Mouse (Mus musculus) cerebellum, adult 11-12 months (tissue): ENCODE measurements around the gene Sdk2.

Source experiments
- DNase-seq: peaks from one replicate; pipeline ENCODE4 v3.0.0; 2022

The Sdk2 gene

DNA sequence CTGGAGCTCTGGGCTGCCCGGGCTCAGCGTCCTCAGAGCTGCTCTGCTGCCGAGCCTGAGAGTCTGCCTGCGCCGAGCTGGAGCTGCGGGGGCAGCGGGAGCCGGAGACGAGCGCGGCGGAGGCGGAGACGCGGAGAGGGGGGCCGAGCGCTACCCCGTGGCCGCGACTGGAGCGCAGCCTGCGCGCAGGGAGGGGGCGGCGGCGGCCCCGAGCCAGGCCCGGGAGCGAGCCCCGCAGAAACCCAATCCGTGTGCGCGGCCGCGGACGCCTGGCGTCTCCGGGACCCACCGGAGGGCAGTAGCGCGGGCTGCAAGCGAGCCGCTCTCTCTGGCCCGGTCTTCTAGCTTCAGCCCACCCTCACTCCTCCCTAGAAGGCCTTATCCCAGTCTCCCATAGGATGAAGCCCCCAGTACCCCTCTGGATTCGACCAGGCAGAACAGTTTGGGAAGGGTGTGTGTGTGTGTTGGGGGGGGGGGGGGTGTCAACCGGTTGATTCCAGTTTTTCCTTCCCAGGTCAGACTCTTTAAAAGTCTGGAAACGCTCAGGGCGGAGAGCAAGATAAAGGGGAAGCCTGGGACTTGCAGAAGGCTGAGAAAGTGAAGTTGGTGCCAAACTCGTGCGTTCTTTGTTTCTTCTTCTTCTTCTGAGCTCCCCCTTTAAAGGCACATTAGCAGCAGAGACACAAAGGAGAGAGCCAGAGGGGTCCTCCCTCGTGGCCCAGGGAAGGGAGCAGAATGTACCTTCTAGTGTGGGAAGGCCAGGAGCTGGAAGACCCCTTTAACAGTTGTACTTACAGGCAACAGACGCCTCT lies at the start of gene Sdk2:
TSS of gene Sdk2 (minus strand) at position 96 of the 812 bp plus-strand sequence.
- DNase-seq: peak; percentile 23

DNA sequence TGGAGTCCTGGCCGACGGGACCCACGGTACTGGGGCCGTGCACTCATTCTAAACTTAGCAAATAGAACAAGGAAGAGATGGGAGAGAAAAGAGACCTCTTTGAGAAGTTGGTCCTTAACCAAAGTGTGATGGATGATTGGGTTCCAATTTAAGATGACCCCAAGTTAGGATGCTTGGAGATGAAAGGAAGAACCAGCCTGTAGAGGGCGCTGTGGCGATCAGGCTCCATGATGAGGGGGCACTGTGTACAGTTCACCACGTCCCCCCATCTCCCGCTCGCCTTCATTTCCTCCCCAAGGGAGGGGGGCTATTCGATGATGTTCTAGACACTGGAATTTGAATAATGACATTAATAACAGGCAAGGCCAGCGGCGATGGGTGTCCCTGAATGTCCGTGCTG lies 48.2 kb upstream of the Sdk2 start:
- DNase-seq: no peak

DNA sequence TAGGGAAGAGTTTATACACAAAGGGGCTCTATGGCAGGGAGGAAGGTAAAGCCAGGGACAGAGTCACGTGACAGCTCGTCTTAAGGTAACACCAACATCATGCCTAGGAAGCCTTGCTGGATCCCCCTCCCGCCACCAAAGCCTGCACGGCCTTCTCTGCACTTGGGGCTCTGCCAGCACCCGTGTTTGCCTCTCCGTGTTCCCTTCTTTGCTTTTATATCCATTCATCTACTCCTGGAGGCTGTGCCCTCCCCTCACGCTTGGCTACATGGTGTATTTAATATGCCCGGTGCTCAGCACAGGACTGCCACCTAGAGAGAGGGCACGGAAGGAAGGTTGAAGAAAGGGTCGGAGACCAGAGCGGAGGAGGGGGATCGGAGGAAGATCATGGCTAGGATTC lies 47.8 kb upstream of the Sdk2 start:
- DNase-seq: no peak

DNA sequence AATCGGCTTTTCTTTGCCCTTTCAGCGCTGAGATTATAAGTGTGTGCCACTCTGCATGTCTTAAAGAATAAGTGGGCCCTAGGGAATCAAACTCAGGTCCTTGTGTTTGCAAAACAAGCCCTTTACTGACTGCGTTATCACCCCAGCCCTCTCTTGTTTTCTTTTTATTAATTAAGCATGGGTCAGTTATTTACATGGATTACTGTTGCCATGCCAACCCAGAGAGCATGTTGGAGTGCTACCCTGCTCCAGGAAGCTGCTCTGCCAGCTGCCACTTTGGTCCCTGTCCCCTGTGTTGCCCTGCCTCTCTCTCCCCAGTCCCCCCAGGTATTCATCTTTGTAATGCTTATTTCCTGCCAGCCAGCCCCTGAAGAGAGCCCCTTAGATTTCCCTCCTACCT lies 44.0 kb upstream of the Sdk2 start:
- no peak for DNase-seq

DNA sequence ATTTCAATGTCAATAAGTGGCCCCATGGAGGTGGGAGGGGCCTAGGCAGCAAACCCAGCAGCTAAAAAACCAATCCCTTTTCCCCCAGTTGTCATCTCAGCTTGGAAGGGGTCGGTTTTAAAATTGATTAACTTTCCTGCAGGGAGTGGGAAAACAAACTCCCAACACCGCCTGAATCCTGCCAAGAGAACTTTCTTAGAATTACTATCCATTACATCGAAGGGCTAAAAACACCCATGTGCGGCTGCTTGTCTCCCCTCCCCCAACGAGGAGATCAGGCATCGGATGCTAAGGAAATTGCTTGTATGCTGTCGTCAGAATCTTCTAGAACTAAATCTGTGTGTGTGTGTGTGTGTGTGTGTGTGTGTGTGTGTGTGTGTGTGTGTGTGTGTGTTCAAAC lies 26.8 kb upstream of the Sdk2 start:
- no peak for DNase-seq

DNA sequence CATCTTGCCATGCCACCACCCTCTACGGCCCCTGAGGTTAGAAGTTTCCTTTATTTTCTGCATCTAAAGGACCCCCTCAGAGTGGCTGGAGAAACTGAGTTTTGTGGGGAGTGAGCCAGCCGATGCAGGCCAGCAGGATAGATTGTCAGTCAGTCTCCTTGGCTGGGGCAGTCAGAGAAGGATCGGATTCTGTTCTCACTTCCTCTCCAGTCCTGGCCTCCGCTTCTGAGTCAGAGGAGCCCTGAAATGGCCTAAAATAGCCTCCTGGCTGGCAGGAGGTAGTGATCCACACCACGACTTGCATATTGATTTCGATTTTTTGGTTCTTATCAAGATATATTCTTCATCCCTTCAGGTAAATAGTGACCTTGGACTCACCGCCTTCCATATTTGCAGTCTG lies 26.3 kb upstream of the Sdk2 start:
- DNase-seq: no peak

DNA sequence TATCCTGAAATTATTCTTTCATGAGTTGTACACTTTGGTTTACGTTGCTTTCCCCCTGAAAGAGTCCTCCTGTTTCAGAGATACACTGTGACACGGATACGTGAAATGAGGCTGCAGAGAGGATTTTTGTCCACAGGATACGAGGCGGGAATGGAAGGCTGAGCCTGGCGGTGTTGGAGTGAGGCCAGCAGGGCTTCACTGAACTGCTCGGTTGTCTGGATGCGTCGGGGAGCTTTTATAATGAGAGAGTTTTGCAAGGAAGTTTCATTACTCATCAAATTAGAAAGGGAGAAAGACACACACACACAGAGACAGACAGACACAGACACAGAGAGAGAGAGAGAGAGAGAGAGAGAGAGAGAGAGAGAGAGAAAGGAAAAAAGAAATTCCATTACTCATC lies 13.8 kb upstream of the Sdk2 start:
- peak; percentile 47 for DNase-seq

DNA sequence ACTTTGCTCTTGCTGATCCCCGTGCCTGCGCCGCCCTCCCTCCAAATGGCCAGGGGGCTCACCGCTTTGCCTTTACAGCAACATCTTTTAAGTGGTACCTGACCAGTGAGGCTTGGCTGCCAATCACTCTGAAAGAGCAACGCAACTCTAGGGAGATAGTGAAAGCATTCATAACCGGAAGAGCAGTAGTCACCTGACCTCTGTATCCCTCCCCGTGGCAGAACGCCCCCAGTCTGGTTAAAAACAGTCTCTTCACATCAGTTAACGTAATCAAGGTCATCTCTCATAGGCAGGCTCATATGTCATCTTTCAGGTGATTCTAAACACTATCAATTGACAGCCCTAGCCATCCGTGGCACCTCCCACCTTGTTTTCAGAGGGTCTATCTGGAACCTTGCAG lies 5.8 kb upstream of the Sdk2 start:
- no peak for DNase-seq

DNA sequence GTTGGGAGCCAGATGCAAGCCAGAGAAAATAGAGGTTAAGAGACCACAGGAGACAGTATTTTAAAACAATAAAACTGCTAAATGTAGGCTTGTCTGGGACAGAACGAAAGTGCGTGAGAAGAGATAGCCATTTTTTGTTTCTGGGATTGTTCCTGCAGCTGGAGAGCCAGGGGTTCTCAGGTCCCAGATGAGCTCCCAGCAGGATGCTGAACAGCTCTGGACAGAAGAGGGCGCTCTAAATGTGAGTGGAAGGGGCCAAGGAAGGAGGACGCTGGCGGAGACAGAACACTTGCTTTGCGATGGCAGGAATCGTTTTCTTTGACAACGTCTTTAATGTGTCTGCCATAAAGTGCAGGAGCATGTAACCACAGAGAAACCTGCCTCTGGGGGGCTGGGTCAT lies 5.2 kb upstream of the Sdk2 start:
- DNase-seq: no peak

DNA sequence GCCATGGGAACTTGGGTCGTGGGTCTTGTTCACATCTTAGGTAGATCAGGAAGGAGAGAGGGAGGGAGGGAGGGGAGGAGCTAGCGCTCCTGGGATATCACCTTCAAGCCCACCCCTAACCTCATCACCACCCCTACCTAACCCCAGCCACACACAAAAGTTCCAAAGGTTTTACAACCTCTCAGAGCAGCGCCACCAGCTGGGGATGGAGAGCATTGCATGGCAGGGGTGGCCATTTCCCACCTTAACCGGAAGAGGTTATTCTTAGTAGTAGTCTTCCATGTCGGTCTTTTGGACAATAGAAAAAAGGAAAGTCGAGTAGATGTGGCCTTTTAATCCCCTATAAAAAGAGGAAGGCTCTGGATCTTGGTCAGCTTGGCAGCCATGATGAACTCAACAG lies 4.0 kb upstream of the Sdk2 start:
- DNase-seq: no peak

DNA sequence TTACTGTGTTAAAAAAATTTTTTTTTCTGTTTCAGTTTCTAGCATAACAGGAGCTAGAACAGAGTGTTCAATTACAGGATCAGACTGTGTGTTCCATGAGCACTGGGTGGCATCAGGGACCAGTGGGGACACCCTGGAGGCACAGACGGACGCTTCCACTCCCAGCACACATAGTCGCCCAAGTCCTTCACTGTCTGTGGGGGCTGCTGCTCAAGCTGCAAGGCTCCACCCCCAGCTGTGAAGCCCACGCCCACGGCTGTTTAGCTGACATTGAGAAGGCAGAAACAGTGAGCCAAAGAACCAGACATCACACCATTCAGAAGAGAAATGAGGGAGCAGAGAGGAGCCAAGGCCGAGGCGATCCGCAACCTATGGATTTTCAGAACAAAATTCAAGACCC lies 3.3 kb upstream of the Sdk2 start:
- no peak for DNase-seq

DNA sequence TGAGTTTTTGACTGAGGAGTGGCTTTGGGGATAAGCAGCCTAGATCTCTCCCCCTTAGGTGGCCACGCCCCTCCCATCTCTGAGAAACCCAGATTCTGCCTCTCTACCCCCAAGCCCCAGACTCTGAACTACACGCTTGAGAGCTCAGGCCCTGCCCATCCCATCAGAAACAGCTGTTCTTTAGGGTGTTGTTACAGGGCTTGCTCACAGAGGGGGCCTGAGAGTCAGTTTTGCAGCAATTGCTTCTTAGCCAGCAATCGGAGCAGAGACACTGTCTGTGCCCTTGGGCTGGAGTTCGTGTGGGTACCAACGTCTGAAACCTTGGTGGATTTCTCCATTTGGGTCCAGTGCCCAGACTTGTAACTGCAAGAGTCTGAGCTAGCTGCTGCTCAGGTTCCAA lies 1.5 kb upstream of the Sdk2 start:
- no peak for DNase-seq

DNA sequence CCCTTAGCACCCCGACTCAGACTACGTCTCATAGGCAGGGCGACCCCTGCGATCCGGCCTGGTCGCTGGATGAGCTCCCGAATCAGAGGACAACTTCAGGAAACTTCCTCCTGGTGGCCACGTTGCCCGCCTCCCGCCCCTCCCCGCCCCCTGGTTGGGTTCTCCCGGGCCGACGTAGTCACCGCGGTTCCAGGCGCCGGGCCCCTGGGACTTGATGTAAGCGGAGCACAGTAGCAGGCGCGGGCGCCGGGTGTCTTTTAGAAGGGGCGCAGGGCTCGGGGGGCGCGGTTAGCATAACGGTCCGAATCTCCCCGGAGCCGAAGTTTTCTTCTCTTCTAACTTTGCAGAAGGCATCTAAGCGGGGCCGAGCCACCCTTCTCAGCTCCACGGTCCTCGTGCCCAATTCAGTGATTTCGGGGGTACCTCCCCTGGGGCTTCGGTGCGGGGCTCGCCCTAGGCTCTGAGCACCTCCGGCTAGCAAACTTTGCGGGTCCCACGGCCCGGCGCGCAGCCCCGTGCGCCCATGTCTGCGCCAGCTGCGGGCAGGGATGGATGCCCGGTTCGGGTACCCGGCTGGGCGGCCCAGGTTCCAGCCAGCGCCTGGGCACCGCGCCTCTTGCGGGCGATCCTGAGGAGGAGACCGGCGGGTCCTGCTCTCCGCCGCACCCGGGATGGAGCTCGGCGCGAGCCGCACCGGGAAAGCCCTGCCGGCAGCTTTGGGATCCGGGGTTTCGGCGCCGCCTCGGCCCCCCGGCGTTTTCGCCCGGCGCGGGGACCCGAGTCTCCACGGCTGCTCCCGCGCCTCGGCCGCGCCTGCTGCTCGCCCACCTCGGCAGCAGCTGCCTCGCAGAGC lies 522 bp downstream of the Sdk2 start:
- DNase-seq: no peak

DNA sequence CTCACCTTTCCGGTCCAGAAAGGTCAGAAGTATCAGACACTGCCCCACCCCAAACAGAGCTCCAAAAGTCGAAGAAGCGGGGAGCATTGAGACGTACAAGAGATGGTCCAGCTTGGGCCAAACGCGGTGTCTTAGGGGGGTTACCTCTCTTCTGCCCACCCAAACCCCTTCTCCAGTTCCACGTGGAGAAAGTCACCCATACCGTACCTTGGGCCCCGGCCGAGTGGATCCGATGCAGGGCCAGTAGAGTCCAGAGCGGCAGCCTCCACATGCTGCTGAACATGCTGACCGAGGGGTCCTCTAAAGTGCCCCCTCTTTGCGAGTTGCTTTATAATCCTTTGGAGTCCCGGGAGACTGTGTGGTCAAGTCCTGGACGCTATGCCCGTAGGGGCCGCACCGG lies 1.2 kb downstream of the Sdk2 start:
- DNase-seq: no peak

DNA sequence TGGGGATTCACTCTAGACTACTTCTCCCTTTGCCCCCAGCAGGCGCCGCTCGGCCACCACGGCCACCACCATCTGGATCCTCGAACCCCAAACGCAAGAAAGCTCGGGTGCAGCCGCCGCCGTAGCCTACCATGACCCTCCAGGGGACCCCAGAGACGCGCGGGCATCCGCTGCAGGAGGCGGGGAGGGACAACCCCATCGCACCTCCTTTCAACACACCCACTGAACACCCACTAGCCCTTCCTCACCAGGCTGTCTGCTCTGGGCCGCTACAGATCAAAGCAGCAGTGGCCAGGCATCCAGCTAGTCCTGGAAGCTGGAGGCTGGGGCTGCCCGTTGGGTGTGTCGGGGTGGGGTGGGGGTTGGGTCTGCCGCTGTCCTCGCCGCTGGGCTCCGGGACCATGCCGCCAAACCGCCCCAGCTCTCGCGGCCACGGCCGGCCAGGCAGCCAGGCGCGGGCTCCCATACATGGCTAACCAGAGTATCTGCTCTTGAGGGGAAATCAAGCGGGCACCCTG lies 1.9 kb downstream of the Sdk2 start:
- DNase-seq: no peak

DNA sequence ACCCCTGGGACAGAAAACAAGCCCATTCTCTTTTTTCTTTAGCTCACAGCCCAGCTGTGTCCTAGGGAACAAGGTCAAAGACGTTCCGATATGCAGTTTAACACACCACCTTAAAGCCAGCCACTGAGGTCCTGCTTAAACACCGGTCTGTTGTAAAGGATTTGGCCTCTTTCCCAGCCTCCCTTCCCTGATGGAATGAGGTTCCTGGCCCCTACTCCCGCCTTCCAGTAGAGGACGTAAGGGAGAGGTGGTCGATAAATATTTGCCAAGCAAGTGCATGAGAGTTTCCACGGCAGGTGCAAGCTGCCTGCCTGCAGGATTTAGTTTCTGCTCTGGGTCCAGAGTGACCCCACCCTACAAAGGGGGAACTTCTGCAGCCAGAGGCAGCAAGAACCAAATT lies 4.9 kb downstream of the Sdk2 start:
- DNase-seq: no peak

DNA sequence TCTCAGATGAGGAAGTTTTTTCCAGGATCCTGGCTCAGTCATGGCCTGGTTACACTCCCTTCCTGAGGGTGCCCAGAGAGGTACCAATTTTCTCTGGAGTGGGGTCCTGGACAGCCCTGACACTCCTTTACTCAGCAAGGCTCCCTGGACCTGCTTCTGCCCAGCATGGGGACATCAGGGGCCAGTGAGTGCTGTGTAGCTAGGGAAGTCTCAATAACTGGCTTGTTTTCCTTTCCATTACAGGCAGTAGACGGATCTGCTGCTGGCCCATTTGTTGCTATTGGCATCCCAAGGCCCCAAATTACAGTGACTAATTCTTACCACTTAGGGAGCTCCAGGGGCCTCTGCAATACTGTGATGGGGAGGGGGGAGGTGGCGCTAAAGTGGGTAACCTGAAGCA lies 5.6 kb downstream of the Sdk2 start:
- no peak for DNase-seq

DNA sequence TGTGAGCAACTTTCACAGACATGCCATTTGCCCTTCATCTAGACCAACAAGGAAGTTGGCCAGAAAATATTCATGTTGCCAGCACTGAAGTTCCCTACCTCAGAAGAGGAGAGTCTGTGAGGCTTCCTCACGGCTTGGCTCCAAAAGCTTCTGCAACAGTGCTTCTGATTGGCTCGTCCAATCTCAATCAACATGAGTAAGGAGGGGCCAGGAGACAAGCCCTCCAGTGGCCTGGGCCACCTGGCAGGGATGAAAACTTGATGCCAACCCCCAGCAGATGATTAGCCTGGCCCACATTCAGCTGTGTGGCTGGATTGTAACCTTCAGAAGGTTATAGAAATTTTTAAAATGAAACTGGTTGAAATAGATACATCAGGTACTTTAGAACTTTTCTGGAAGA lies 10.5 kb downstream of the Sdk2 start:
- no peak for DNase-seq

DNA sequence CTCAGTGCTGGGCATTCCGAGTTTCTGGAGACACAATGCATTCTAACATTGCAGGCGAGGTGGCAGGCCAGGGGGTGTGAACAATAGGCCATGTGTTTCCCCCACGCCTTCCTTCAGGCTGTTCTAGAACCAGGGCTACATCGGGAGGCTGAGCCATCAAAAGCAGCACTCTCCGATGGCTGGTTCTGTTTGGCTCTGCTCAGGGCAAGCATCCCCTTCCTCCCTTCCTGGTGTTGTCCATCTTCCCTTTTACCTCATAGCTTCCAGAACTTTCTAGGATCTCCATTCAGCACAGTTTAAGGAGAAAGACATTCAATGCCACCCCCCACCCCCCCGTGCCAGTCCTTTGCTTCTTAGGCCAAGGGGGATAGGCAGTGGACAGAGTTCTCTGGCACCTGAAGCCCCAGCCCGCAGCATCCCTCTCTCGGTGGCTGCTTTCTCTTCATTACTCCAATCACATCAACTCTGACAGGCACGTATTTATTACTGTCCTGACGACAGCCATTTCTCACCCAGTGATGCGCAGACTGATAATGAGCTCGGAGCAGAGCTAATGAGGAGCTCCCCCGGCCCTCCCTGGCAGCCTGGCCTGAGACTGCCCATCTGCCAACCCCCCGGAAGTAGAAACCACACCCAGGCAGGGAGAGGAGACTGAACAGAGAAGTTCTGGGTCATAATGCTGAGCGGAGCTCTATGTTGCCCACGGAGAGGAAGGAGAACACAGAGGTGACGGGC lies 12.1 kb downstream of the Sdk2 start:
- no peak for DNase-seq

DNA sequence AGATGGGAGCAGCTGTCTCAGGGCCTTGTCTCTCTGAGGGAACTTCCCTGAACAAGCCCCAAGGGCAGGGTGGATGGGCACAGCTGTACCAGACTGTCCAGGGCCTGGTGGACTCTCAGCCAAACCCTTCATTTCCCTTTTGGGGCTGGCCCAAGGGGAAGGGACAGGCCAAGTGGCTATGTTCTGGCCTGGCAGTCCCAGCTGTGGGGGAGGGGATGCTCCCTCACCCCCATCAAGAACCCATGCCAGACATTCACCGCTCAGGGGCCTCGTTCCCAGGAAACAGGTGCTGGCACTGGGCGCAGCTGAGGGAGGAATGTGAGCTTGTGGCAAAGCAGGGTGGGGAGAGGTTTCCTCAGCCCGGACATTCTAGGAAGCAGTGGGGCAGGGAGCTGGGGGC lies 15.5 kb downstream of the Sdk2 start:
- no peak for DNase-seq

DNA sequence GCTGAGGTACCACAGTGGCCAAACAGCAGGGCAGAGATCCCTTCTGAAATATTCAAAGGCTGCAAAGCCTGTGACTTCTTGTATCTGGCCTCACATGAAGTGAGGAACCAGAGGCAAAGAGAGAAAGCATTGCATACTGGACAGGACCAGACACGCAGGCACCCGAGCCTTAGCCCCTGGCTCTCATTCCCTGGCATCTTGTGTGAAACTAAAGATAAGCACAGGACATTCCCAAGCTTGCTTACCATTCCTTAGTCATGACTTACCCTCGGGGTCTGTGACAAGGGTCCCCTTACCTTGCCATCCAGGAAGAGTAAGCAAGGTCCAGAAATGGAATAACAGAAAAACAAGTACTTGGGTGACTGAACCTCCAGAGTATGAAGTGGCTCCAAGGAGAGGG lies 16.3 kb downstream of the Sdk2 start:
- DNase-seq: no peak

DNA sequence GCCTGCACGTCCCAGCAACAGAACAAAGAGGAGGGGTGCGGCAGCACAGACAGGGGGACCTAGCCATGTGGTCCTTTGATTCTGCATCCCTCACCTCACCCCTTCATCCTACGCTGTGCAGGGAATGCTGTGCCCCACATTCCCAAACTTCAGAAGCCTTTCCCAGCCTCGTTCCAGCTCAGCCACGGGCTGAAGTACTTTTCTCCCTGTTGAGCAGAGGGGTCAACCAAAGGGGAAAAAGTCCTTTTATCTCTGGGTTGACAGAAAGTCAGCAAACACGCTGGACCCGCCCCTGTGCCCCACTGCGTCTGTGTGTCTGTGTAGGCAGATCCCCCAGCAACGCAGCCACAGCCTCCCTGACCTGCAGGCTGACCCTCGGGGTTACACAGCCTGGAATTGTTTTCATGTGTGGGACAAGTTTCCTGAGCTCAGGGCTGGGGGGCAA lies 18.9 kb downstream of the Sdk2 start:
- no peak for DNase-seq

DNA sequence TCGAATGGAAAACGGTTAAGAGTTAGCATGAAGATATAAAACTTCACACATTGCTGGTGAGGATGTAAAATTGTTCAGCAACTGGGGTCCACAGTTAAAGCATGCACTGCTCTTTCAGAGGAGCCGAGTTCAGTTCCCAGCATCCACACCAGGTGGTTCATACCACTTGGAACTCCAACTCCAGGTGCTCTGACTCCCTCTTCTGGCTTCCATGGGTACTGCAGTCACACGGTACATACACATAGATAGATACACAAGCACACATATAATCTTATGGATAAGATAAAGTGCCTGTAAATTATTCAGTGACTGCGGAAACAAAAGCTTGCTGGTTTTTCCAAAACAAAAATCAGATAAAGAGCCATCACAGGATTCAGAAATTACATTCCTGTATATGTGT lies 19.9 kb downstream of the Sdk2 start:
- no peak for DNase-seq
